ENCODE assay signal across 13 mouse cellular contexts in genomic region chr13:114297761-114298160, GRCm38 (mm10).
"Had no signal": no experiment of that assay in that cellular context is flagged by ENCODE, and none has a peak within 500 bp of the region (broad histone marks: within the 10 kb centered on the region; RNA-seq: fewer than 3 reads in every experiment).

No protein-coding gene starts in this region.

- DNase-seq: lung, adult 18-20 months; lung, embryonic 14.5 days; lung, postnatal 10 days; lung, postnatal 4 days; midbrain, embryonic 14.5 days; retina, postnatal 1 day; right cerebral cortex, adult 18-20 months; right cerebral cortex, postnatal 25 days; right cerebral cortex, postnatal 4 days; spleen, adult 18-20 months; thymus, adult 2 months; thymus, postnatal 25 days; thymus, postnatal 4 days had no signal
